Mouse (Mus musculus) spleen, postnatal 36 days (tissue): ENCODE measurements around the gene Il17rb.
A peak's percentile ranks its signal among the peaks of the same experiment; 100 is the strongest.

ENCODE experiments used
- DNase-seq, 2 experiments: peaks; one replicate each; pipeline ENCODE4 v3.0.0; 2022; ENCODE audit warnings: low spot score in 2 of 2, mixed read lengths in 1 of 2

Il17rb gene

DNA sequence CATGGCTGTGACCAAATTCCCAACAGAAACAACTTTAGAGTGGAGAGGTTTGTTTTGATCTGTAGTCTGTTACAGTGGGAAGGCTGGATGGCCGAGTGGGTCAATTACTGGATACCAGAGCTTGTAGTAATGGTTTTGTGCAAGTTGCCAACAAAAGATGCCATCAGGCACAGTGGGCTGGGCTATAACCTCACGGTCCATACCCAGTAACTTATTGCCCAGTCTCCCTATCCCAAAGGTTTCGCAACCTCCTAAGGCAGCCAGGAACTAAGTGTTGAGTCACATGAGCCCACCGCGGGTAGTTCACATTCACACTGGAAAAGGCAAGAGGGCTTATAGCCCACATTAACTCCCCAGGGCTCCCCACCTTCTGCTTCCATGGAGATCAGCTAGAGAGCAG, 8.0 kb upstream of the Il17rb start:
- no peak for DNase-seq

DNA sequence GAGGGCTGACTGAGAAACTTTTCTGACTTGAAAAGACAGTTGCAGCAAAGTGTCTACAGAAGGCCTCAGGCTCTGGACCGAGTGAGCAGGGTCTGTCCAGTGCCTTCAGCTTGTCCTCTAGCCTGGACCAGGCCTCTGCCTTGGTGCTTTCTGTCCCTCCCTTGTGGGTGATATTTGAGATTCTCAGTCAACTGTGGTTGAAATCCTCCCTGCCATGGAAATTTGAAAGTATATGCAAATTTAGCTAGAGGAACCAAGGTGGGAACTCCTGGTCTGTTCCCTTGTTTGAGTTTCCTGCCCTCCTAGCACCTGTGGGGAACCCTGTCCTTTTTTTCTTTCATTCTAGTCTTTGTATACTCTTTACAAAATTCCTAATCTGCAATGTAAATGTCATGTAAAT, 6.3 kb upstream of the Il17rb start:
- DNase-seq = no peak

DNA sequence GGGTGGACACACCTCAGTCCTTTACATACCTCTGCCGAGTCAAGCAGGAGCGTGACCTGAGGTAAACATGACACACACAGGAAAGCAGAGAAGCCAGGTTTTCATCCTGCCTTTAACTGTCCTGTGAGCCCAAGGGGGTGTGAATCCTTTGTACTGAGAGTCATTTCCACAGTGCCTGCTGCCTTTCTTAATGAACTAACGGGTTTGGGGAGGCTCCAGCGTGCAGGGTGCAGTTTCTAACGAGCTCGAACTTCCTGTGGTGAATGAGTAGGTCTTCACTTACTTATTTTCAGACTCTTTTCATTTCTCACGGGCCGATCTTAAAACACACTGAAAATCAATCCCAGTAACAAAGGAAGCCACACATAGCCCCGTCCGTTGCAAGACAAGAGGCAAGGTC, 5.8 kb upstream of the Il17rb start:
- no peak for DNase-seq

DNA sequence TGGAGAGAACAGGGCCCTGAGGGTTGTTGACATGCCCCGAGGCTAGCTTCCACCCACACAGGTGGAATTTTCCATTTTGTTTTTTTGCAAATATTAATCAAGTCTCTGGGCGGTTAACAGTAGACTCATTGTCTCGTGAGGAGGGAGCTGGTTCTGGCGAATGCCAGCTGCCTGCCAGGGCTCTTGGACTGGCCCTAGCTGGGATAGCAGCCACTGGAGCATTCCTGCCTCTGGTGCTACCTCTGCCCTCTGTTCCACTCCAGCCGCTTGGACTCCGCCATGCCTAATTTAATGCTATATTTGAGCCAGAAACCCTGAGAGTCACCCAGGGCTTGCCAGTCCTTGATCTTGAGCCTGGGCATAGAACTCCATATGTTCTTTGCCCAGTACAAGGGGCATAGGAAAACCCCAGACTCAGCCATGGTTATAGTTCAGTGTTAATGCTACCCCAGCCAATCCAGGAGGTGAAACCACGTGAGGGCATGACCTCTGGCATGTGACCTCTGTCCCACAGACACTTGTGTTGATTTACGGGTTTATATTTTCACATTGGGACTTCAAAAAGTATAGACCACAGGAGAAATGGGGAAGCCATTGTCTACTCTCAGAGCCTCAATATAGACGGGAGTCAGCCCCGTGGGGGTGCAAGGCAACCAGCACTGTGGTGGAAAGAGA, 3.3 kb upstream of the Il17rb start:
- DNase-seq = no peak

DNA sequence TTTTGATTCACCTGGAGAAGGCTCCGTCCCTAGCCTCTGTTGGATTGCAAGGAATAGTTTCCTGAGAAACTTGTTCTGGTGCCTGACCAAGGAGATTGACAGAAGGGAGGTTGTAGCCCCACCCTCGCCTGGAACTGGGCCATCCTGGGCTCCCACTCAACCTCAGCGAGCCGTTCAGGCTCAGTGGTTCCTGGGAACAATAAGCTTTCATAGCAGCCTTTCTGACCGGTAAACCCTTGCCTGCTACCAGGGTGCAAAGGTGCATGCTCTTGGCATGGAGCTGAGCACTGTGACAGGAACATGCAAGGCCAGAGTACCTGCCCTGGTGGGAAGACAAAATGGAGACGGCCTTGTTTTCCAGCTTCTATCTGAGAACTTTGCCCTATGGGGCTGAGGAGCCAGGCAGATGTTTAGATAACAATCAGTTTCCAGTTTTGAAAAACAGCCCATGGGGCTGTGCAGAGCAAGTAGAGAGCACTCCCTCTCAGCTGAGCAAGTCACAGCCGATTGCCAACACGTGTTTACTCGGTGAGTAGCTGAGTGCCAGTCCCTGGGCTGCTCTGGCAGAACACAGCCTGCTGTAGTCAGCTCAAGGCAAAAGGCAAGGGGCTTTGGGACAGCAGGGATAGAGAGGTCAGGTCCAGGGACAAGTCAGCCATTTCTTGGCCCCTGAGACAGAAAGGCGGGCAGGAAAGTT, 1.3 kb upstream of the Il17rb start:
- DNase-seq = no peak

DNA sequence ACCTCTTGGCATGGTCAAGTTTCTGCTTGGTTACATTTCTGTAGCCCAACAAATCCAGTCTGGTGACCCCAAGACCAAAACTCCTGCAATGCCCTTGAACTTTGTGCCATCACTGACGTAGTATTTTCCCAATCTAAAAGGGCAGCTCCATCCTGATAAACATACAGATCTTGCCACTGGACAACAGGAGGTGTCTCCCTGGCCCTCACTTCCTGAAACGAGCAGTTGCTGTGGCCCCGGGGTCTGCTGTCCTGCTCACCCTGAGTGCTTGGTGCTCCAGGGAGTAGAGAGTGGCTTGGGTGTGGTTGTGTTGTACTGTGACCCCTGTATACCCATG, 9.3 kb downstream of the Il17rb start:
- DNase-seq = no peak

DNA sequence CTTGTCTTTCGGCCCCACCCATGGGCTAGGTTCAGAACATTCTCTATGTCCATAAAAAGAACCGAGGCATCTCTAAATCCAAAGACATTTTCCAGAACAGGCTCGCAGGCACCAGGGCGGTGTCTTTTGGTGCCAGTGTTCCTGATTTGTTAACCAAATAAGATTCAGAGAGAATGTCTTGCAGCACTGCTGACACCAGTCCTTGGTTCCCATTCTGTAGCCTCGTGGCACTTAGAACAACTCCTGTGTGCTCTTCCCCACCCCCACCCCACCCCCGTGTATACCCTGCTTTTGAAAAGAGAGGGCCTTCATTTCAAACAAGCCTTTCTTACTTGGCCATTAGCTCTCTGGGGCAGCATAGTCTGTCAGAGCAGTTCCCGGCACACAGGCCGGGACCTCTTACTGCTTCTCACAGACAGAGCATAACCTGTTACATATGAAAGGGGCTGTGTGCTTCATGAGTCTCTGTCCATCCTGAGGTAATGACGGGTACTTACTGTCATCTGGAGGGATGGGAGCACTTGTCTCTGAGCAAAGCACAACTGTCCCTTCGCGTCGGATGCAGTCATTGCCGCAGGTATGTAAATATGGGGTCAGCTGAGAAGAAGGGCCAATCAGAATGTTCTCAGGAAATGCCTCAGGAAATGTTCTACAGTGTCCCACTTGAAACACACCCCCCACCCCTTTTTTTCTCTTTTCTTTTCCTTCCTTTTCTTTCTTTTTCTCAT, 9.8 kb downstream of the Il17rb start:
- DNase-seq = no peak

DNA sequence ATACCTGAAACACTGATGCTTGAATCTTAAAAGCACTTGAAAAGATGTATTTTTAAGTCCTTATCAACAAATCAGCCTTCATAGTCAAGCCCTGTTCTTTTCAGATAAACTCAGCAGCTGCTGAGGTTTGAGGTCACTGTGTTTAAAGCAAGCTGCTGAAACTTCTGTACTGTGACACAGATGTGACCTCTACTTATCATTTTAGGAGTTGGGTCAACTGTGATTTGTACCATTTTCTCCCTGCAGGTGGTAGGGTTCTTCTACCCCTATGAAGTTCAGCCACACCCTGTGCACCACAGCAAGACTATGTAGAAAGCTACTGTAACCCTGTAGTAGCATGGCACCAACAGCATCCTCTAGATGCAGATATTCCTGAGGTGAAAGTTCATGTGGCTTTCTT, 11.4 kb downstream of the Il17rb start:
- no peak for DNase-seq

DNA sequence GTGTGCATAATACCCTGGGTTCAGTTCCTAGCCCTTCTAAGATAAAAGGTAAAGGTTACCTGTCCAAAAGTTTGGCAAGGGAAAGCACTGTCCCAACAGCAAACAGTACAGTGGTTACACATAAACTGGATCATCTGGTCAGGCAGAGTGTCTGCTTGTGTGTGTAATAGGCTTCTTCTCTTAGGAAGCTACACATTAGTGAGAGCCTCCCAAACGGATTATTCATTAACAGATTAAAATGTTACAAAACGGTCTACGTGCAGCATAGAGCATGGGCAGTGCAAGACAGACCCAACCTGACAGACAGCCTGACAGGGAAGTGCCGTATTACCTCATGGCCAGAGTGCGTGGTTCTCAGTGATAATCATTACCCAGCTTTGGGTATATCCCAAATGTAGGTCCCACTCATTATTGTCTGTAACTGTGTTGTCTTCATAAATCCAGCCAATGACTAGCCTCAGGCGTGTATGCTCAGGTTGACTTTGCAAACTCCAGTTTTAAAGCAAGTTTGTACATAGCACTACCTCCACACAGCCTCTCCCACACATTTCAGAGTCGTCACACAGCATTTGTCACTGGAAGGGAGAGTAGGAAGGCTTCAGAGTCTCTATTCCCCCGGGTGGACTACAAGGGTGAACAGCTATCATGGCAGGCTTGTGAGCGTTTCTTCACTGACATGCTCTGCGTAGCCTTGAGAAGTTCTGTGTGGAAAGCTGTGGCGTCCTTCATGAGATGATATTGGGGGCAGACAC, 12.5 kb downstream of the Il17rb start:
- no peak for DNase-seq

DNA sequence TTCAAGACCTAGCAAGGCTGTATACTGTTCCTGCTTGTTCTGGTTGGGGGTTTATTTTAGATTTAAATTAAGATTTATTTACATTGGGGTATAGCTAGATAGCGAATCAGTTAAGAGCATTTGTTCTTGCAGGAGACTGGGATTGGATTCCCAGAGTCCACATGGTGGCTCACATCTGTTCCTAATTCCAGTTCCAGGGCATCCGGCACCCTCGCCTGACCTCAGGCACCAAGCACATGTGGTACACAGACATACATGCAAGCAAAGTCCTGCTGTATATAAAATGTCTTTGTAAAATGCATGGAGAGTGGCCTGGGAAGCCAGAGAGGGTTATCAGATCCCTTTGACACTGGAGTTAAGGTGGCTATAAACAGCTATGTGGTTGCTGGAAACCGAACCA, 13.7 kb downstream of the Il17rb start:
- DNase-seq = no peak

DNA sequence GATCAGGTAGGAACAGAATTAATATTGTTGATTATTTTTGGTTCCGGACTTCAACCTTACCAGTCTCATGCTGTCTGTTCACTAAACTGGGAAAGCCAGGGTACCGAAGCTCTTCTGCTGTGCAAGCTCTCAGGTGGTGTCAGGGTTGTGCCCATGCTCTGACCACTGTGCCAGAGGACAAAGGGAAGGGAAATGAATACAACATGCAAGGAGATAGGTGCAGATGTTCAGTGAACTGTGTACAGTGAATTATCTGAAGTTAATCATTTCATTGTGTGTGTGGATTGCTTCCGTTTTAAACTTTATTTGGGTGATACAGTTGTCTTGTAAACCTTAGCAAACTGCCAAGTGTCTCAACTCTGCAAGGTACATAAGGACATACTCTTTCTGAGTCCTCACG, 20.4 kb downstream of the Il17rb start:
- no peak for DNase-seq

DNA sequence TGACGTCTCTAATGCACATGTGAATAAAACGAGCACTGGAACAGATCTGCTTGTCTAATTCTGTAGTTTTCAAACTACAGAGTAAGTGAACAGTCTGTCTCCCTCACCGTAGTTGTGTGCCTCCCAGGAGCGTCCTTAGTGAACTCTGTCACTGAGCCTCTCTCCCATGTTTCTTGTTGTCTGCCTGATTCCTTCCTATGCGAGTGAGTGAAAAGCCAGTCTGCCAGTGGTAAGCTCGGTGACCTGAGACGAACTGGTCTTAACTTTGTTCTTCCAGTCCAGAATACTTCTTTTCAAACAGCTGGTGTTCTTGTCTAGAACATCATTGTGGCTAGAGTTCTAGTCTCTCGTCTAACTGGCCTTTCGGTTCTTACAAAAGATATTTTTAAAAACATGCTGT, 21.0 kb downstream of the Il17rb start:
- no peak for DNase-seq

DNA sequence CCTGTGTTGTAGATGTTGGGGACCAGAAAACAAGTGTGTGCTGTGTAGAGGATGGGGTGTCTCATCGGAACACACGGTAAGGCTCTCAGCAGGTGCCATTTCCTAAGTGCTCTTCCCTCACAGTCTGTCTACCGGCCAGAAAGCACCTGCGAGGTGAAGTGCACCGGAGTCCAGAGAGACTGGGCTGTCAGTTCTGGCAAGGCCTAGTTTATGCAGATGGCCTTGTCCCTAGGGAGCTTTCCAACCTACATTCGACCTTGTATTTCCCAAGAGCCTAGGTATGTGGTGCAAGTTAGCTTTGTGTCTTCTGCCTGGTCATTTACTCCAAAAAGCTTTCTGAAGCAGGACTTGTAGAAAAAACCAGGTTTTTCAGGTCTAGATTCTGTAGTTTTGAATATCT, 21.4 kb downstream of the Il17rb start:
- no peak for DNase-seq

DNA sequence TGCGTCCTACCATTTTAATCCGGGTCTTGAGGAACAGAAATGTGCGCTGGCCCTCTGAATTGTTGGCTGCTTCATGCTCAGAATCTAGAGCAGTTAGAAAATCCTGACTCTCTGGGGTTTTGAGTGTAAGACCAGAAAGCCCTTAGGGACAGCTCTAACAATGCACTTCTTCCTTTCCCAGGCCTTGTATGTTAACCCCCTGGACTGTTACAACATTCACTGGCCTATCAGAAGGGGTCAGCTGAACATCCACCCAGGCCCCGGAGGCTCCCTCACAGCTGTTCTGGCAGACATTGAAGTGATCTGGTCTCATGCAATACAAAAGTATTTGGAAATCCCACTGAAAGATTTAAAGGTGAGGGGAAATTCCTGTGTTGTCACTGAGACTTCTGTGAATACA, 22.6 kb downstream of the Il17rb start:
- DNase-seq = no peak

DNA sequence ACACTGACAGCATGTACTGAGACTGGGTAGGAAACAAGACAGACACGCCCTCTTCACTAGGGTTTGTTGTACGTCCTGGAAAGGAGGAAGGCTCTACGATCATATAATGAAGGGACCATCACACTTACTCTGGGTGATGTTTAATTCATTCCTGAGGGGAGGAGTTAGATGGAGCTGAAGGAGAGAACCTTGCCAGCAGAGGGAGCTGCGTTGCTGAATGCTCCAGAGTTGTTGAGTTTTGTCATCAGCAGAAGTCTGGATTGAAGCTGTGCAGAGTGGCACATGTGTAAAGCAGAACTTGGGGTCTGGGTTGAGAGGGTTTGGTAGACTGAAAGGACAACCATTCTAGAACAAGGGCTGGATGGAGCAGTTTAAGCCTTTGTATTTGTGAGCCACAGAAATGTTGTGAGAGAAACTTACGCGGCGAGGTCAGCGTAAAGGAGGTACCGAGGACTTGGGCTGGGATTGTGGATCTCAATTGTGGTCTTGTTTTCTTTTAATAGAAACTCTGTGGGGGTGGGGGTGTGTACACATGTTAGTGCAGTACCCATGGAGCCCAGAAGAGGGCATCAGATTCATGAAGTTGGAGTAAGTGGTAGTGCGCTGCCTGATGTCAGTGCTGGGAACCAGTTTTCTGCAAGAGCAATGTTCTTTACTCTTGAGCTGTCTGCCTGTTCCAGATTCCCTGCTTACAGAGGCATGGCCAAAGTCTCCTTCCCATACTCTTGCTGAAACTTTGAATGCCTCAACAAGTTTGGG, 28.1 kb downstream of the Il17rb start:
- DNase-seq = no peak

DNA sequence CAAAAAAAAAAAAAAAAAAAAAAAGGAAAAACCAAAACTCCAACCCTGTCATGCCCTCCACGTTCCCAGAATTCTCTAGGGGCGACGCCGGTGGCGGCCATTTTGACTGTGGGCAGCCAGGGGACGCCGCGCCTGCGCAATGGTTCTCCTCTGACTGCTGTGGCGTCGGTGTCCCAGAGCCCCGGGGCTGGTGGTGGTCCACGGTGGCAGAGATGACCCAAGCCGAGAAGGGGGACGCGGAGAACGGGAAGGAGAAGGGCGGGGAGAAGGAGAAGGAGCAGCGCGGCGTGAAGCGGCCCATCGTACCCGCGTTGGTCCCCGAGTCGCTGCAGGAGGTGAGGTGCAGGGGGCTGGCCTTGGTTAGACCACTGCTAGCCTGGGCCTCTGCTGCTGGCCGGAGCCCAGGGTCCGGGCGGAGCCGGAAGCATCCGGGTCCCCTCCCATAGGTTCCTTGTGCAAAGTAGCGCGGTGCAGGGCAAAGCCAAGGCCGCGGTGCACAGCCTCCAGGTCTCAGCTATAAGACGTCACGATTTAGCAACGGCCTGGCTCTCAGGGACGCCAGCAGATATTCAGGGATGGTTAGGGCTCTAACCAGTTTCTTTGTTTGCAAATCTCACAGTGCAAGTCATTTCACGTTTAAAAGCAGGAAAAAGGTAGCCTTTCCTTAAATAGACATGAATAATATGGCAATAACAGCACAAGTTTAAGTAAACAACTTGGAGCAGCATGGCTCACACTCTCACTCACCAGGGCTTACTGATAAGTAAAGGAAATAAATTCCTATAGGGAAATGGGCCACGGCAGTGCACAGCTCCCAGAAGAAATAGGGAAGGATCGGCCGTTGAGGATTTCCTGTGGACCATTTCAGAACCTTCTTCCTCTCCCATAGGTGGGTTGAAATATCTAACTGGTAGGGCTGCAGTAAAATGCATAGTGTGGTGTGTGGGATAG, 30.2 kb downstream of the Il17rb start, which contains the start of gene Actr8:
Actr8 (plus strand) TSS at position 84 of the 951 bp plus-strand sequence.
- peak; percentile 88 to 91 for DNase-seq

DNA sequence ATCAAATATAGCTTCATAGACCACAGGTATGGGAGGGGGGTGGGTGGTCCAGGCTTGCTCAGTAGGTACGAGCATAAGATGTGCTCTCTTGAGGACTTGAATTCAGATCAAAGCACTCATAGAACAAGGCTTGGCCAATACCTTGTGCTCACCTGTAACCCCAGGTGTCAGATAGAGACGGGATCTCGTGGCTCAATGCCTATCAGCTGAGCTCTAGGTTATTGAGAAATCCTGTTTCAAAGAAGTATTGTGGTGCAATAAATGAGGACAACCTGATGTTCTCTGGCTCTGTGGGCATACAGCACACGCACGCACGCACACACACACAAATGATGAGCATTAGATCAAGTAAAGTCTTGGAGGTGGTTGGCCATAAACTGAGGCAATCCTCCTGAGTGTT, 31.8 kb downstream of the Il17rb start:
- no peak for DNase-seq

DNA sequence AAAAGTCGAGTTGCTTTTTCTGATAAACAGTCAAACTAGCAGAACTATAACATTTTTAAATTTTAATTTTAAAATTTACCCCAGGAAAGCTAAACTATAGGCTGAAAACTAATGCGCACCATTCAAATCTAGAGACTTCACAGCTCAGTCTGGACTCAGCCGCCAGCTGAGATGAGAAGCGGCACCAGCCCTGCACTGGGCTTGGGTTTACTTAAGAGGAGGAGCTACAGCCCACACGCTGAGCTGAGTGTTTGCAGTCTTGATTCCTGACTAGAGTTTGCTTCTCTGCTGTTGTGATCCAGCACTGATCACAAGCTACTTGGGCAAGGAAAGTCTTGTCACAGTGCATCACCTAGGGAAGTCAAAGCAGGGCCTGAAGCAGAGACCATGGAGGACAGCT, 36.7 kb downstream of the Il17rb start:
- DNase-seq = no peak

DNA sequence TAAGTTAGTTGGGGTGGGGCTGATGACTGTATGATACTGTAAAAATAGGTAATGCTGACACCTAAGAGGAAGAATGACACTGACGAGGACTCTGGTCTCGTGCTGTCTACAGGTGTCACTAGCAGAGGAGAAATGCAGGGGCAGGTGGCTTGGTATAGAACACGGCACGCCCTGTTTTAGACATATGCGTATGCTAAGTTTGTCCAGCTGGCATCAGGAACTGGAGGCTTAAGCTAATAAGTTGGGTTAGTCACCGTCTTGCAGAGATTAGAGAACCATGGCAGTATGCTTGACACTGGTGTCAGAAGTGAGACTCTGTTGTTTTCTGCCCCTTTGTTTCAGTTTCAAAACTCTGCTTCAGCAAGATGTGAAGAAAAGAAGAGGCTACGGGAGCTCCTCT, 37.2 kb downstream of the Il17rb start:
- DNase-seq = no peak

DNA sequence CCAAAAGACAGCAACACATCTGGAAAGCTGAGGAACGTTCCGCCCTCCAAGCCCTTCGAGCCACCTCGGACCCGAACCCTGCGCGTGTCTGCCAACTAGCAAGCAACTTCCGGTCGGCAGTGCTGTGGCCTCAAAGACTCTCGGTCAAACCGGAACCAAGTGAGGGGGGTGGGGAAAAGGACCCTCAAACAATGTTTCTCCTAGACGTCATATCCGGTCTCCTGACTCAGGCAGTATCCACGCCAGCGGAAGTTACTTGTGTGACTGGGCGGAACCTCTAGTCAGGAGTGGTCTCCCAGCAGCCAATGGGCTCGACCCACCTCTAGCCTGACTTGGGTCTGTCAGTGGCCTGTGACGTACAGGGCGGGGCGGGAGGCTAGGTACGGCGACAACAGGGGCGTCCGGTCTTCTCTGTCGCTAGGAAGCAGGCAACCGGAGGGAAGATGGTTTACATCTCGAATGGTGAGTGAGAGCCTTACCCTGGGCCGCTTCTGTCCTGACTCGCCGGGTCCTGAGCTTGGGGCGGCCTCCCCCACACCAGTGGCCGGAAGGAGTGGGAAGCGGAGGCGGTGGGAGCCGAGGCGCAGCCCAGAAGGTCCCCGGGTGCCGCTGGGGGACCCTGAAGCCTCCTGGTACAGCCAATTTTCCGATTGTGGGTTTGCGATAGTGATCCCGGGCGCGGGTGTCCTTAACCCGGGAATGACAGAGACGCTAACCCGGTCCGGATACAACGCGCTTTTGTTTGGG, 40.4 kb downstream of the Il17rb start, which contains the start of gene Selenok:
Selenok (plus strand) TSS at position 234 of the 747 bp plus-strand sequence.
- peak; percentile 97 to 98 for DNase-seq
